Mouse (Mus musculus) T-helper 1 cell (primary cell): ENCODE results near the gene Axdnd1.
"Not testable (repeated sequence)": the region's sequence is repeated elsewhere in the genome, so short reads cannot be mapped to it uniquely, and the experiment has no call there.

Experiments
- in situ Hi-C: fragments of 300-600 bp; cut with MboI, MseI; formaldehyde crosslinking; loops from one replicate; pipeline ENCODE4 v1.15.1; 2025; ENCODE audit warnings: high pct_unique_total_duplicates

Gene Axdnd1

DNA sequence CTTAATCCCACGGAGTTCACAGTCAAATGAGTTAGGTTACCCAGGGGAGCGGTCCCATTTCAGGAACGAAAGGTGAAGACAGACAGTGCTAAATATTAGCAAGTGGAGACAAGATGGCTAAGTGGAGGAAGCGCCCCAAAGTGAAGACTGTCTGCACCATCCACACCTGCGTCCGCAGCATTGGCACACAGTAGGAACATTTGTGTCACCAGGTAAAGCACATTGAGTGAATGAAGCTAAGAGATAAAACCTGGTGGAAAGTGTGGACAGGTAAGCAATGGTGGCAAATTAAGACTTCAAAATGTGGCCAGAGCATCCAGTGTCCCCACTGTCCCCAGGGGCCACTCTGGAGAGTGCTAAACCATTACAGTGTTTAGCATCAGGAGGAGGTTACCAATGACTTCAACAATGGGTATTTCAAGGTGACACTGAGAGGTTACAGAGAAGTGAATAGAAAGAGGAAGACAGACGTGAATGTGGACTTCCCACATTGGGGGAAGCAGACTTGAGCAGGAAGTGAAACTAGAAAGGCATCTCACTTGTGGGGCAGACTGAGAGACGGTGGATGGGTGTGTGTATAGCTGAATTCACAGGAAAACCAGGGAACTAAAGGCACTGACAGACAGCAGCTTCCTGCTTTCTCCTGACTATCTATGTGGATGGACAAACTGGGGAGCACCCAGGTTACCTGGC, 16.2 kb upstream of the Axdnd1 start:
- in situ Hi-C loops = no loop called here

GRCm38 (mm10) chr1:156433497-156433896, 12.5 kb upstream of the Axdnd1 start:
- in situ Hi-C loops = no loop called here

GRCm38 (mm10) chr1:156432498-156432897, 11.5 kb upstream of the Axdnd1 start:
- in situ Hi-C loops = no loop called here

GRCm38 (mm10) chr1:156428434-156428833, 7.5 kb upstream of the Axdnd1 start:
- in situ Hi-C loops = no loop called here

DNA sequence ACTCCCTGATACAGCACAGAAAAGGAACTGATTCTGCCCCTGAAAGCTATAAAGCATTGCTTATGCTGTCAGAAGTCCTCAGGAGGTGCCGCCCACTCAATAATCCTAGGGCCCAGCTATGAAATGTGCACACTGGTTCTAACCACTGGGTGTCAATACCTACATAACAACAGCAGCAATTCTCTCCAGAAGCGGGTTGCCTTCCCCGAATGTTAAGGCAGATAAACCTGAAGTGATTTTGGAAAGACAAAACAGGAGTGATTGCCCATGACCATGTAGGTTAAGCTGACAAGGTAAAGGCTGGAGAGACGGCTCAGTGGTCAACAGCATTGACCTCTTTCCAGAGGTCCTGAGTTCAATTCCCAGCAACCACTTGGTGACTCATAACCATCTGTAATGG, 4.8 kb upstream of the Axdnd1 start:
- in situ Hi-C loops = no loop called here

GRCm38 (mm10) chr1:156424054-156424453, 3.1 kb upstream of the Axdnd1 start:
- in situ Hi-C loops = no loop called here

GRCm38 (mm10) chr1:156423493-156423892, 2.5 kb upstream of the Axdnd1 start:
- in situ Hi-C loops = no loop called here

- in situ Hi-C loops = no loop called here
Measured at GRCm38 (mm10) chr1:156422856-156423255, 1.9 kb upstream of the Axdnd1 start.

DNA sequence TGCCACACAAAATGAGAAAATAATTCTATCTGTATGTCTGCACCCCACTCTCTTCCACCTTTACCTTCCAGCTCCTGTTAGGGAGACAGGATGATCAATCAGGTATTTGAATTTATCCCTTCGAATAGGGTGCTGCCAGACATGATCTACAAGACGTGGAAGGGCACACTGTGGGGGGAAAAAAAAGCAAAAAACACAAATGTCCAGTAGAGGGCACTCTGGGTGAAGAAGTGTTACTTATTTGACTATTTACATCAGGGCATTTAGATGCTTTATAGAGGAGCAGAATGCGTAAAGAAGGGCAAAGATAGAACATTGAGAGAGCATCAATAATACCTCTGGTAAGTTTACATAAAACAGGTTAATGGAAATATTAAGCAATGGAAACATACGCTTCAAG, 2.8 kb downstream of the Axdnd1 start:
- in situ Hi-C loops = no loop called here

GRCm38 (mm10) chr1:156408521-156408920, 12.4 kb downstream of the Axdnd1 start:
- in situ Hi-C loops = no loop called here

GRCm38 (mm10) chr1:156408004-156408403, 13.0 kb downstream of the Axdnd1 start:
- in situ Hi-C loops = no loop called here

GRCm38 (mm10) chr1:156403251-156403650, 17.7 kb downstream of the Axdnd1 start:
- in situ Hi-C loops = no loop called here

DNA sequence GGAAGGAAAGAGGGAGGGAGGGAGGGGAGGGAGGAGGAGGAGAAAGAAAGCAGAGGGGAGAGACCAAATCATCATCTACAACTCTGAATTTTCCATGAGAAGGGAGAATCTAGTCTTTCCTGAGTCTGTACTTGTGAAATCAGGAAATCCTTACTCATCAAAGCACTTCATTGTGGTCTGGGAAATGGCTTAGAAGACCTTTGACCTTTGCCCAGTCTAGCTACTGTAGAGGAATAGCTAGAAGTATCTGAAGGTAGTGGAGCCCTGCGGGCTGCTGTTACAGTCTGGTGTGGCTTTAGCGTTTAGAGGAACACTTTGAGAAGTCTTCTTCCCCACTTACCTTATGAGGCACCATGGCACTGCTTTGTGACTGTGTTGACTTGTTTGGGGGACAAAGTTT, 18.5 kb downstream of the Axdnd1 start:
- in situ Hi-C loops = no loop called here

- in situ Hi-C loops = not testable (repeated sequence)
Measured at GRCm38 (mm10) chr1:156400159-156400558, 20.8 kb downstream of the Axdnd1 start.

- in situ Hi-C loops = no loop called here
Measured at GRCm38 (mm10) chr1:156393148-156393547, 27.8 kb downstream of the Axdnd1 start.

- in situ Hi-C loops = no loop called here
Measured at GRCm38 (mm10) chr1:156386880-156387279, 34.1 kb downstream of the Axdnd1 start.

DNA sequence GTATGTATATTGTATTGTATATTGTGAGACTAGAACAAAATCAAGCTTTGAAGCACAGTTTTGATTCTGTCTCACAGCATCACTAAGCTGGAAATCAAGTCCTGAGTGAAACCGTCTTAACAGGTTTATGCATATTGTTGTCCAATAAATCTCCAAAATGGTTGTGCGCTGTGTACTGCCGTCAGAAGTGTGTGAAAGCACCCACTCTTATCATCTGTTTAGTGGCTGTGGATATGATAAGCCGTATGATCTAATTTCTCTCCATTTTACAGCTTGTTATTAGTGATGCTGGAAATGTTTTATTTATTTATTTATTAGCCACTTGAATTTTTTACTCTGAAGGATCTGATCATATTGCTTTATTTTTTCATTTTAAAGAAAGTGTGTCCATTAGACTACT, 34.7 kb downstream of the Axdnd1 start:
- in situ Hi-C loops = no loop called here

DNA sequence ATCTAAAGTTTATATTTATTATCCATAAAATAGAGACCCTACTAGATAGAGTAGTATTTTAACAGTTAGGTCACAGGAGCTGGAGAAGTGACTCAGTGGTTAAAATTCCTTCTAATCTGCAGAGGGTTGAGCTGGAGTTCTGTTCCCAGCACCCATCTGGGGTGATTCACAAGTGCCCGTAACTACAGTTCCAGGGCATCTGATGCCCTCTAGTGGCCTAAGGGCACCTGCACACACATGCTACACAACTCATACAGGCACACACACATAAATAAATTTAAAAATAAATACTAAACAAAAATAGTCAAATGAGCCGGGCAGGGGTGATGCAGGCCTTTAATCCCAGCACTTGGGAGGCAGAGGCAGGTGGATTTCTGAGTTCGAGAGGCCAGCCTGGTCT, 39.7 kb downstream of the Axdnd1 start:
- in situ Hi-C loops = loop anchor here (5.0 kb wide), 1 partner anchor 899 kb away; no protein-coding TSS in a partner anchor

GRCm38 (mm10) chr1:156365740-156366139, 55.2 kb downstream of the Axdnd1 start, which contains the start of gene Gm2000:
TSS of gene Gm2000 (plus strand) at chr1:156366040.
- in situ Hi-C loops = no loop called here

DNA sequence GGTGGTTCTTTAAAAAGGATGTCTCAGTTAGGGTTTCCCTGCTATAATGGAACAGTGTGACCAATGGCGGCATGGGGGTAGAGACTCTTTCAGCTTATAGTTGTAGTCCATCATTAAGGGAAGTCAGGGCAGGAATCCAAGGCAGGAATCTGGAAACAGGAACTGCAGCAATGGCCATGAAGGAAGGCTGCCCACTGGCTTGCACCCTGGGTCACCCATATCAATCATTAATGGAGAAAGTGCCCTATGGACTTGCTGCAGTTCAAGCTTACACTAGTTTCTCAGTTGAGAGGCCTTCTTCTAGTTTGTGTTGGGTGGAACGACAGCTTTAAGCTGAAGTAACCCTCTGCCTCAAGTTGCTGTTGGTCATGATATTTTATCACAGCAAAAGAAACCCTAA, 68.5 kb downstream of the Axdnd1 start:
- in situ Hi-C loops = no loop called here

- in situ Hi-C loops = no loop called here
Measured at GRCm38 (mm10) chr1:156350441-156350840, 70.5 kb downstream of the Axdnd1 start.

DNA sequence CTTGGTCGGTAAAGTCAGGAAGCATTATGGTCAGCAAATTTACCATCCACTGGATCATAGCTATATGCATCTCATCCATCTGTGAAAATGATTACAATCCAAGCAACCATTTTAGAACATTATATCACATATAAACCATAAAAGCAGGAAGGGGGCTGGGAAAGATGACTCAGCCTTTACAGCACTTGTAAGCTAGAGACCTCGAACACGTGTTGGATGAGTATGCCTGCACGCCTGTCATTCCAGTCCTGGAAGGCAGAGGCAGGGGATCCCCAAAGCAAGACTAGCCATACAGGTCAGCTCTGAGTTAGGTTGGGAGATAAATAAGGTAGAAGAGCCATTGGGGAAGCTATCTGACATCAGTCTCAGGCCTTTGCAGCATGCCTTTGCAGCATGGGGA, 71.9 kb downstream of the Axdnd1 start:
- in situ Hi-C loops = no loop called here

DNA sequence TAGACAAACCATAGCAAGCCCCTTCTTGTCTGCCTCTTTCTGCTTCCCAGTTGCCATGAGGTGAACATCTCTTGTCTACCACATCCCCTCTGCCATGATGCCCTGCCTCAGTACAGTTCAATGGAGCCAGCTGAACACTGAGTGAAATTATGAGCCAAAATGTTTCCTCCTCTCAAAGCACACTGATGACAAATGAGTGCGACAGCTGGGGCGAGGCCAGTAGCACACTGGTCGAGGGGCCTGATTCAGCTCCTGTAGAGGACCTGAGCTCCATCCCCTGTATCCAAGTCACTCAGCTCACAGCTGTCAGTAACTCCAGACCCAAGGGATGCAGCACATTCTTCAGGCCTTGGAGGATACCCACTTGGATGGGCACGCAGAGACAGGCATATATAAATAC, 75.3 kb downstream of the Axdnd1 start:
- in situ Hi-C loops = no loop called here

DNA sequence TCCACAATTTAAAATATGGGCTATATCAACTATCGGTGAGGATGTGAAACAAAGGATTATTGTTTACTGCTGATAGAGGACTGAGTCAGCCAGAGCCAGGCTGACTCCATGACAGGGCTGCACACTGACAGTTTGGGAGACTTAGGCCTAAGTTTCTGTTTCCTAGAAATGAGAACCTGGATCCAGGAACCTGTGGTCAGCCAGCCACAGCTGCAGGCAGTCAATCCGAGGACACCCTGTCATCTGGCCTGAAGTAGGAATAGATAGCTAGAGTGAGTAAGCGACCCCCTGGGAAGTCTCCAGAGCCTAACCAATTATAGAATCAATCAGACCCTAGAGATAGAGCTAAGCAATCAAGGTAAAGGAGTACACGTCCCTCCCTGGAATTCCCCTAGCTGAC, 76.5 kb downstream of the Axdnd1 start:
- in situ Hi-C loops = no loop called here
